Mouse (Mus musculus) adrenal gland, postnatal 36 days (tissue): ENCODE results near the gene Wsb2. TPM values are rescaled to one million over a fixed set of nuclear protein-coding genes. Genes with fewer than 3 reads are reported as not detected.
"Not testable (repeated sequence)": the region's sequence is repeated elsewhere in the genome, so short reads cannot be mapped to it uniquely, and the experiment has no call there.

Source experiments
- DNase-seq, 2 experiments: peaks; one replicate each; pipeline ENCODE4 v3.0.0; 2021; ENCODE audit warnings: mixed read lengths in 1 of 2
- total RNA-seq, 2 experiments: library from RNA; stranded (reverse); gene quantifications; 2 replicates each; pipeline ENCODE4 v1.2.3; 2021

Gene Wsb2
- total RNA-seq, 2 experiments from 2014 or later: 134 to 135 TPM

GRCm38 (mm10) chr5:117388296-117388751, 31.2 kb downstream of the Wsb2 start:
- DNase-seq: peak; percentile 47 to 48

GRCm38 (mm10) chr5:117388877-117389276, 31.8 kb downstream of the Wsb2 start, which contains the start of gene Rfc5:
Gene Rfc5 (minus strand): TSS chr5:117389047.
- DNase-seq: peak; percentile 99

- no peak for DNase-seq
Measured at GRCm38 (mm10) chr5:117390895-117391294, 33.8 kb downstream of the Wsb2 start.

- DNase-seq: no peak
Measured at GRCm38 (mm10) chr5:117395834-117396233, 38.7 kb downstream of the Wsb2 start.

GRCm38 (mm10) chr5:117396596-117397014, 39.5 kb downstream of the Wsb2 start:
- DNase-seq: no peak

- DNase-seq: no peak
Measured at GRCm38 (mm10) chr5:117397371-117397770, 40.3 kb downstream of the Wsb2 start.

- DNase-seq: no peak
Measured at GRCm38 (mm10) chr5:117398007-117398550, 41.0 kb downstream of the Wsb2 start.

GRCm38 (mm10) chr5:117399281-117399680, 42.2 kb downstream of the Wsb2 start:
- DNase-seq: no peak

GRCm38 (mm10) chr5:117403609-117404008, 46.5 kb downstream of the Wsb2 start:
- DNase-seq: no peak

- DNase-seq: not testable (repeated sequence)
Measured at GRCm38 (mm10) chr5:117404671-117405070, 47.6 kb downstream of the Wsb2 start.

GRCm38 (mm10) chr5:117408216-117408615, 51.1 kb downstream of the Wsb2 start:
- peak; percentile 49 to 54 for DNase-seq

- no peak for DNase-seq
Measured at GRCm38 (mm10) chr5:117409369-117409768, 52.3 kb downstream of the Wsb2 start.

GRCm38 (mm10) chr5:117413507-117414501, 56.7 kb downstream of the Wsb2 start, which contains the start of gene Ksr2:
Gene Ksr2 (plus strand): TSS chr5:117414000.
- peak; percentile 25 to 62 for DNase-seq

- no peak for DNase-seq
Measured at GRCm38 (mm10) chr5:117414611-117415010, 57.5 kb downstream of the Wsb2 start.

GRCm38 (mm10) chr5:117415011-117415912, 58.2 kb downstream of the Wsb2 start:
- no peak for DNase-seq

- DNase-seq: no peak
Measured at GRCm38 (mm10) chr5:117417442-117417841, 60.3 kb downstream of the Wsb2 start.

Other genes starting within 250 kb of the Wsb2 start
- gene Suds3, start 241.2 kb upstream of the Wsb2 start, total RNA-seq: 100 to 1,000 TPM; 115 to 134 TPM
- gene Taok3, start 237.2 kb upstream of the Wsb2 start, total RNA-seq: 10 to 100 TPM; 31.3 to 40.7 TPM
- gene Pebp1, start 69.7 kb upstream of the Wsb2 start, total RNA-seq: 1,000 to 10,000 TPM; 1,300 to 1,490 TPM
- 10 to 100 TPM; 16.3 to 23.0 TPM for gene Vsig10, start 38.2 kb upstream of the Wsb2 start, total RNA-seq
- 1 to 10 TPM; 7.5 to 8.7 TPM for gene Rfc5, start 31.7 kb downstream of the Wsb2 start, total RNA-seq
- gene Ksr2, start 56.7 kb downstream of the Wsb2 start, total RNA-seq: 1 to 10 TPM; 2.5 to 3.9 TPM